Mouse (Mus musculus): ENCODE measurements at regions not wholly inside any gene's neighbourhood (a gene's known extent, or its start where the extent isn't known, plus 50 kb on each side); places are given as distances from the start of the nearest gene placed in this dataset.

GRCm38 (mm10) chr5:119398475-119398874, 272.0 kb upstream of the Tbx3 start:
- DNase-seq (ENCODE audit: low read depth), result no peak

DNA sequence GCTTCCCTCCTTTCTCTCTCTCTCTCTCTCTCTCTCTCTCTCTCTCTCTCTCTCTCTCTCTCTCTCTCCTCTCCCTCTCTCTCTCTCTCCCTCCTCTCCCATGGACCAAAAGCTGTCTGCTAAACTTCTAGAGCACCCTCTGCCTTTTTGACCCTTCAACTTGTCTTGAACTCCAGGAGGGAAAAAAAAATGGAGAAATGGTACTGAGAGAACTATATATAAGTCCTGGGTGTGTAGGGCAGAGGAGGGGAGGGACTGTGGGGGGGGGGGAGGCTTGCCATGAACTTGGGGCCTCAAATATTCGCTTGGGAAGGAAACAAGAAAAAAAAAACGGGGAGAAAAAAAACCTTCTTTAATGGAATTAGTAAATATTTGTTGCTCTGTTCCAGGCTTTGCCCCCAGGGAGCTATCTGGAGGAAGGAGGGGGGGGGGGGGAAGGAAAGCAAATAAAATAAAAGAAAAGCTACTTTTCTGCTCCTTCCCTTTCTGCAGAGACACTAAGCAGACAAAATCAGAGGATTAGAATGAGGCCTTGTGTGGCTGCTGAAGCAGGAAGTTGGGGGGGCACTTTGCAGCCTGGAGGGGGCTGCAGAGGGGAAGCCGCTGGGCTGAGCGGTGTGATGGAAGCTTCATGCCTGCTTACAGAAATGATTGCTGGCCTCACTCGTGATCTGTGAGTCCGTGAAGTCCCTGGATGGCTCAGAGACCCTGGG, 270.1 kb upstream of the Tbx3 start:
- DNase-seq (ENCODE audit: low read depth), result no peak

- DNase-seq (ENCODE audit: low read depth), result no peak
These were observed 268.6 kb upstream of the Tbx3 start for GRCm38 (mm10) chr5:119401915-119402314.

- no peak for DNase-seq (ENCODE audit: low read depth)
These were observed 267.8 kb upstream of the Tbx3 start for GRCm38 (mm10) chr5:119402651-119403050.

DNA sequence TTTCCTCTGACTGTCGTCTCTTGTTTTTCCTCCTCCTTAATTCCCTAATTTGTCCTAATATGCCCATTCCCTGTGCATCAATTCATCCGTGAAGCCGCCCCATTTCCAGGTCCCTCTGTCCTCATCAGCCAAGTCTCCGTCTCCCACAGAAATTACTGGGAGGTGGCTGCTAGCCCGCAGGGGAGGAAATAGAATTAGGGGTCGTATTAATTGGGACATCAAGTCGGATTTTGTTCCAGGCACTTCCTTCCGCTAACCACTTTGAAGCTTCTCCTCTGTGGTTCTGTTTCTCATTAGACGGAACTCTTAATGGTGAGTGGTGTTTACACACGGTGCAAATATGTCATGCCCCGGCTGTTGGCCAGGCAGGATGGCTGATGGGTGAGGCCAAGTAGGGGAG, 259.5 kb upstream of the Tbx3 start:
- no peak for DNase-seq (ENCODE audit: low read depth)

DNA sequence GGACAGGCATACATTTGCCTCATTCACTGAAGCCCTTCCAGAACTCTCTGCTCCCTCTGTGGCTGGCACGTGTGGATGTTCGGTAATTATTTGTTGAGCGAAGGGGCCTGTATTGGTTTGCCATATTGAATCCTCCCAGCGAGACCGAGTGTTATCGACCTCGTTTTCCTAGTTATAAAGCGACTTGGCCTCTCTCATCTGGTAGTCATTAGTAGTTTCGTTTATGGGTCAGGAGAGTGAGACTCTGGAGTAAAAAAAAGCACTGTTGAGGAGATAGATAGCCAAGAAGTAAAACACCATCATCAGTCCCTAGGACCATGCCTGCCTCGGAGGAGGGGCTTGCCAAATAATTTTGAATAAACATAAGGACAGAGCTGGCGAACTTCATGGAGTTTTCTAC, 254.6 kb upstream of the Tbx3 start:
- no peak for DNase-seq (ENCODE audit: low read depth)

GRCm38 (mm10) chr5:119418486-119418885, 252.0 kb upstream of the Tbx3 start:
- no peak for DNase-seq (ENCODE audit: low read depth)

GRCm38 (mm10) chr5:119427511-119428019, 242.9 kb upstream of the Tbx3 start:
- DNase-seq (ENCODE audit: low read depth), result no peak

- DNase-seq (ENCODE audit: low read depth), result no peak
These were observed 239.2 kb upstream of the Tbx3 start for GRCm38 (mm10) chr5:119431271-119431756.

GRCm38 (mm10) chr5:119434572-119434971, 235.9 kb upstream of the Tbx3 start:
- DNase-seq (ENCODE audit: low read depth), result no peak

- no peak for DNase-seq (ENCODE audit: low read depth)
These were observed 222.0 kb upstream of the Tbx3 start for GRCm38 (mm10) chr5:119448494-119448893.

- DNase-seq (ENCODE audit: low read depth), result no peak
These were observed 221.3 kb upstream of the Tbx3 start for GRCm38 (mm10) chr5:119449166-119449565.

GRCm38 (mm10) chr5:119459751-119460150, 210.7 kb upstream of the Tbx3 start:
- DNase-seq (ENCODE audit: low read depth), result no peak

DNA sequence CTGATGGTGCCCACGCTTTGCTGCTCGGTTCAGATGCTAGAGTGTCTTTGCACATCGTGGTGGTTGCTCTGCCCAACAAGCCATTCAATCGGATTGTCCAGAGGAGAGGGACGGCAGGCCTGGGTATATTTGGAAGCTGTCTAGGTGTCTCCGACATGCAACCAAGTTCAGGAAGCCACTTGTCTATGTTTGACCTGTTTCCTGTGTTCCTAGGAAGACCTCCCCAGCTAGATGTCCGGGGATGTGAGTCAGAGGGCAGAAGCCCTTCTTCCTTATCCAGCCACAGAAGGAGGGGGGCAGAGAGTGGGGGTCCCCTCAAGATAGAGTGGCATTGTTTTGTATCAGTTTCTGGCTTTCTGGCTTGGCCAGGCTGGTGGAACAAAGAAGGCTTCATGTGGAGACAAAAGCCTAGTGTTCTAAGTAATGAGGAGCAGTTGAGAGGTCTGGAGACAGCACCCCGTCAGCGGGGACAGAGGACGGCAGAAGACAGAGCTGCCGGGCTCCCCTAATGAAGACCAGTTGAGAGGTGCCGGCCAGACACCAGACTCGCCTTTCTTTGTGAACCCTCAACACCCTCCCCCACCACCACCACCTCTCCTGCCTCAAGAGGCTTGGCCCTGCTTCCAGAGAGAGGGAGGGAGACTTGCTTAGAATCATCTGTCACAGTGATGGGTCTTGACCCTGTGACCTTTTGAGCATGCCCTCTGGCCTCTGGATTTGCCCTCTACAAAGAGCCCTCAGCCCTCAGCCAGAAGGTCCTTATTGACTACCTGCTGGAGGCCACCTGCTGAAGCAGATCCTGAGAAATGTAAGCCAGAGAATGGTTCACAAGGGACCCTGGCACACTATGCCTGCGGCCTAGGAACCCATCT, 207.6 kb upstream of the Tbx3 start:
- DNase-seq (ENCODE audit: low read depth), result no peak

DNA sequence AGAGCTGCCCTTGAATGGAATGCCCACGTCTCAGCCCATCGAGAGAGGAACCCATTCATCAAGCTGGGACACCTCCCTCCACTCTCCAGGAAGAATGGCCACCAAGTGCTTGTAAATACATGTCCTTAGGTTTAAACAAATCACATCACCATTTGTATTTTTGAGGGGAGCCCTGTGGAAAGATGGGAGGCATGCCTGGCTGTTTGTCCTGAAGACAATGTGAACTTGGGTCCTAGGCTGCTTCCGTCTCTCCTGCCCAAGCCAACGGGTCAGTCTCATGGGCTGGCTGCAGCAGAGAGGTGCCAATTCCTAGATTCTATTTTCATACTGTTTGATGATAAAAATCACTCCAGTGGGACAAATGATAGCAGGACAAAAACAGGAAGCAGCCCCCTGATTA, 205.9 kb upstream of the Tbx3 start:
- no peak for DNase-seq (ENCODE audit: low read depth)

GRCm38 (mm10) chr5:119467346-119468085, 203.0 kb upstream of the Tbx3 start:
- DNase-seq (ENCODE audit: low read depth), result no peak

DNA sequence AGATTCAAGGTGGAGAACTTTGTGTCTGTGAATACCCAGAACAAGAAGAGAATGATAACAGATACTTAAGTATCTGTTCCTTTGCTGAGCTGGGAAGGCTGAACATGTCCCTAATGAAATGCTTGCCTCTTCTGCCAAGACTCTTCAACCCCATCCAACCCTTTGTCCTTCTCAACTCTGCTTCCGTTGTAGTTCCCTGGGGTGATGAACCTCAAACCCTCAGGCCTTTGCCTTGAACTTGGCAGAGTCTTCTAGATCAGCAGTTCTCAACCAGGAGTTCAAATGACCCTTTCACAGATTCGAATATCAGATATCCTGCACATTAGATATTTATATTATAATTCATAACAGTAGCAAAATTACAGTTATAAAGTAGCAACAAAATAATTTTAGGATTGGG, 192.5 kb upstream of the Tbx3 start:
- DNase-seq (ENCODE audit: low read depth), result no peak

GRCm38 (mm10) chr5:119478331-119478730, 192.1 kb upstream of the Tbx3 start:
- DNase-seq (ENCODE audit: low read depth), result no peak

GRCm38 (mm10) chr5:119480191-119481190, 190.0 kb upstream of the Tbx3 start:
- no peak for DNase-seq (ENCODE audit: low read depth)

DNA sequence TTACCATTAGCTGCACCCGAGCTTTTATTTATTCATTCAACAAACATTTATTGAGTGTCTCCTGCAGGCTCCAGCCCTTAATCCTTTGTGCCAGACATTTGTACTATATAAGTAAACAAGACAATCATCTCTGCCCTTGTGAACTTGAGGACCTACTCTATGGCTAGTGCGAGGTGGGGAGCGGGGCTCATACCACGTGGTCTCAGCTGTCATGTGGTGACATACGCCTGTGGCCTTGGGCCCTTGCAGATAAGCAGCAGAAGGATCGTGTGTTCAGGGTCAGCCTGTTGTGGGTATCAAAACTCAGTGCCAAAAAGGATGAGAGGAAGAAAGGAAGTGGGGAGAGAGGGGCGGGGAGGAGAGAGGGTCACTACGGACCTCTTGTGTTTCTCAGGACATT, 186.8 kb upstream of the Tbx3 start:
- DNase-seq (ENCODE audit: low read depth), result no peak

DNA sequence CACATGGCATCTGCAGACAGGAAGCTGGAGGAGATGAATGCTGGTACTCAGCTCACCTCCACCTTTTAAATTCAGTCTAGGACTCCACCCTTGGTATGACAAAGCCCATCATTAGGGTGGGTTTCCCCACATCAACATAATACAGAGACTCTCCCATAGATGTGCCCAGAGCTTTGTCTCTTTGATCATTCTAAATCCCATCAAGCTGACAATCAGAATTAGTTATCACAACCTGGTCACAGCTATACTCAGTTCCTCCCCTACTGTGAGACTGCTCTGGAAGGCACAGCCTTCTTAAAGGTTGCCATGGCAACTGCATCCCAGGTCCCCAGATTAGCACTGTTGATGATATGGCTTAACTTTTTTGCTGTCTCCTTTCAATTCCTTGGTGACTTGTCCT, 184.3 kb upstream of the Tbx3 start:
- no peak for DNase-seq (ENCODE audit: low read depth)
